Mouse (Mus musculus) lung, adult 2 months (tissue): ENCODE data around the gene Ciao1.

Experiments used
- CTCF ChIP-seq: fragments of 200-500 bp; IDR thresholded peaks from 2 replicates; pipeline ENCODE4 v1.5.1; 2011; ENCODE audit warnings: mild to moderate bottlenecking, low read length, control low read depth; ENCODE audit not compliant: insufficient read depth
- POLR2A ChIP-seq: fragments of 200-500 bp; IDR thresholded peaks from 2 replicates; pipeline ENCODE4 v1.6.1; 2011; ENCODE audit warnings: low read depth, mild to moderate bottlenecking, control low read depth, low read length, borderline replicate concordance; ENCODE audit errors: extremely low read depth

DNA sequence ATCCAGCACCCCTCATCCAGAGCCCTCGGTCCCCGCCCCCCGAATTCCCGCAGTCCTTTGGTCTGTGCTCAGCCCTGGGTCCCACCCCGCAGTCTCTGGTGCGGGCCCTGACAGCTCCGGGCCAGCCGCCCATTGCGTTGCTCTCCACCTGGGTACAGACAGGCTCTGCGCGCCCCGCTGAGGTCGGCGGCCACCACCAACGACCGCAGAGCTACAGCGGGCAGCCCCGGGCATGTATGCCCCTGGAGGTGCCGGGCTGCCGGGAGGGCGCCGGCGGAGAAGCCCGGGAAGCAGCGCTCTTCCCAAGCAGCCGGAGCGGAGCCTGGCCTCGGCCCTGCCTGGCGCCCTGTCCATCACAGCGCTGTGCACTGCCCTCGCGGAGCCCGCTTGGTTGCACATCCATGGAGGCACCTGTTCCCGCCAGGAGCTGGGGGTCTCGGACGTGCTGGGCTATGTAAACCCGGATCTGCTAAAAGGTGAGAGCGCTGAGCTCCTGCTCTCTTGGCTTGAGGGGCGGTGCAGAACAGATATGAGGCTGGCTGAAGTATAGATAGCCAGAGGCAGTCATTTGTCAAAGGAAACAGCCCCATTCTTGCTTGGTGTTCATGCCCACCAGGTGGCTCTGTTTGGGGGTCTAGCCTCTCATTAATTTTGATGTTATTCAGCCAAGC, 853 bp upstream of the Ciao1 start:
- TF ChIP-seq CTCF, result no peak
- TF ChIP-seq POLR2A, result no peak
